Mouse (Mus musculus): ENCODE measurements at regions not wholly inside any gene's neighbourhood (a gene's known extent, or its start where the extent isn't known, plus 50 kb on each side); places are given as distances from the start of the nearest gene placed in this dataset.

GRCm38 (mm10) chr15:96944741-96945140 lies 111.0 kb downstream of the Slc38a4 start:
- no peak for DNase-seq (ENCODE audit: low spot score in 2 of 2)

GRCm38 (mm10) chr15:96942651-96943050 lies 113.1 kb downstream of the Slc38a4 start:
- DNase-seq (ENCODE audit: low spot score in 2 of 2), result no peak
- intact Hi-C loops (cut with DNase I), result no loop called here

More at GRCm38 (mm10) chr15:96944741-96945140, 111.0 kb downstream of the Slc38a4 start:
- intact Hi-C loops (cut with DNase I), result no loop called here

GRCm38 (mm10) chr15:96938406-96938805 lies 117.3 kb downstream of the Slc38a4 start:
- no peak for DNase-seq (ENCODE audit: low spot score in 2 of 2)
- intact Hi-C loops (cut with DNase I), result loop anchor here (5.0 to 10.0 kb wide), 3 partner anchors 199 to 394 kb away; no protein-coding TSS in a partner anchor

GRCm38 (mm10) chr15:96937623-96938022 lies 118.1 kb downstream of the Slc38a4 start:
- no peak for DNase-seq (ENCODE audit: low spot score in 2 of 2)
- intact Hi-C loops (cut with DNase I), result loop anchor here (5.0 to 10.0 kb wide), 3 partner anchors 200 to 393 kb away; no protein-coding TSS in a partner anchor

- DNase-seq (ENCODE audit: low spot score in 2 of 2), result peak; percentile 93 to 94
- intact Hi-C loops (cut with DNase I), result loop anchor here (5.0 to 10.0 kb wide), 3 partner anchors 200 to 392 kb away; no protein-coding TSS in a partner anchor
These were observed 118.9 kb downstream of the Slc38a4 start for GRCm38 (mm10) chr15:96936705-96937346.

- intact Hi-C loops (cut with DNase I), result loop anchor here (5.0 to 10.0 kb wide), 3 partner anchors 201 to 391 kb away; no protein-coding TSS in a partner anchor
- DNase-seq (ENCODE audit: low spot score in 2 of 2), result no peak
These were observed 119.5 kb downstream of the Slc38a4 start for GRCm38 (mm10) chr15:96936216-96936615.

GRCm38 (mm10) chr15:96933451-96933850 lies 122.3 kb downstream of the Slc38a4 start:
- intact Hi-C loops (cut with DNase I), result loop anchor here (10.0 kb wide), 1 partner anchor 389 kb away; no protein-coding TSS in a partner anchor
- DNase-seq (ENCODE audit: low spot score in 2 of 2), result peak; percentile 52 to 83

- intact Hi-C loops (cut with DNase I), result loop anchor here (10.0 kb wide), 1 partner anchor 386 kb away; no protein-coding TSS in a partner anchor
- no peak for DNase-seq (ENCODE audit: low spot score in 2 of 2)
These were observed 125.2 kb downstream of the Slc38a4 start for GRCm38 (mm10) chr15:96930531-96930930.

GRCm38 (mm10) chr15:96929788-96930187 lies 126.0 kb downstream of the Slc38a4 start:
- intact Hi-C loops (cut with DNase I), result loop anchor here (10.0 kb wide), 1 partner anchor 385 kb away; no protein-coding TSS in a partner anchor
- no peak for DNase-seq (ENCODE audit: low spot score in 2 of 2)

- no peak for DNase-seq (ENCODE audit: low spot score in 2 of 2)
These were observed 127.1 kb downstream of the Slc38a4 start for GRCm38 (mm10) chr15:96928692-96929091.

GRCm38 (mm10) chr15:96927674-96928073 lies 128.1 kb downstream of the Slc38a4 start:
- DNase-seq (ENCODE audit: low spot score in 2 of 2), result no peak
- intact Hi-C loops (cut with DNase I), result no loop called here

More at GRCm38 (mm10) chr15:96928692-96929091, 127.1 kb downstream of the Slc38a4 start:
- intact Hi-C loops (cut with DNase I), result no loop called here

GRCm38 (mm10) chr15:96926660-96927059 lies 129.1 kb downstream of the Slc38a4 start:
- DNase-seq (ENCODE audit: low spot score in 2 of 2), result no peak
- intact Hi-C loops (cut with DNase I), result no loop called here

- no peak for DNase-seq (ENCODE audit: low spot score in 2 of 2)
- intact Hi-C loops (cut with DNase I), result no loop called here
These were observed 139.2 kb downstream of the Slc38a4 start for GRCm38 (mm10) chr15:96916586-96916985.

GRCm38 (mm10) chr15:96915544-96915943 lies 140.2 kb downstream of the Slc38a4 start:
- DNase-seq (ENCODE audit: low spot score in 2 of 2), result no peak
- intact Hi-C loops (cut with DNase I), result no loop called here

- intact Hi-C loops (cut with DNase I), result no loop called here
These were observed 140.8 kb downstream of the Slc38a4 start for GRCm38 (mm10) chr15:96914988-96915387.

GRCm38 (mm10) chr15:96905520-96905919 lies 150.2 kb downstream of the Slc38a4 start:
- DNase-seq (ENCODE audit: low spot score in 2 of 2), result no peak
- intact Hi-C loops (cut with DNase I), result no loop called here

More at GRCm38 (mm10) chr15:96914988-96915387, 140.8 kb downstream of the Slc38a4 start:
- no peak for DNase-seq (ENCODE audit: low spot score in 2 of 2)

GRCm38 (mm10) chr15:96903461-96903860 lies 152.3 kb downstream of the Slc38a4 start:
- no peak for DNase-seq (ENCODE audit: low spot score in 2 of 2)

GRCm38 (mm10) chr15:96902781-96903180 lies 153.0 kb downstream of the Slc38a4 start:
- intact Hi-C loops (cut with DNase I), result no loop called here
- DNase-seq (ENCODE audit: low spot score in 2 of 2), result no peak

More at GRCm38 (mm10) chr15:96903461-96903860, 152.3 kb downstream of the Slc38a4 start:
- intact Hi-C loops (cut with DNase I), result no loop called here

- no peak for DNase-seq (ENCODE audit: low spot score in 2 of 2)
- intact Hi-C loops (cut with DNase I), result no loop called here
These were observed 154.1 kb downstream of the Slc38a4 start for GRCm38 (mm10) chr15:96901616-96902015.

GRCm38 (mm10) chr15:96898285-96898684 lies 157.5 kb downstream of the Slc38a4 start:
- DNase-seq (ENCODE audit: low spot score in 2 of 2), result no peak
- intact Hi-C loops (cut with DNase I), result no loop called here

GRCm38 (mm10) chr15:96884901-96885300 lies 170.9 kb downstream of the Slc38a4 start:
- no peak for DNase-seq (ENCODE audit: low spot score in 2 of 2)
- intact Hi-C loops (cut with DNase I), result no loop called here
